Mouse (Mus musculus) kidney, adult 2 months (tissue): ENCODE measurements around the gene Ctnnbip1. TPM values are rescaled to one million over a fixed set of nuclear protein-coding genes. Genes with fewer than 3 reads are reported as not detected.
"Not testable (repeated sequence)": the region's sequence is repeated elsewhere in the genome, so short reads cannot be mapped to it uniquely, and the experiment has no call there.

ENCODE experiments used
- DNase-seq: peaks from one replicate; pipeline ENCODE4 v3.0.0; 2021
- H3K27ac ChIP-seq: fragments of 200-500 bp; 2 replicates; pipeline ENCODE4 v1.5.1; 2012; ENCODE audit warnings: low read depth, low read length, control low read depth, inconsistent platforms; ENCODE audit not compliant: insufficient read depth
- H3K27me3 ChIP-seq: fragments of 200-500 bp; replicated peaks from 2 replicates; pipeline ENCODE4 v1.6.1; 2012; ENCODE audit warnings: mild to moderate bottlenecking, moderate library complexity, low read length, inconsistent platforms; ENCODE audit not compliant: control insufficient read depth, insufficient read depth
- H3K36me3 ChIP-seq: fragments of 200-500 bp; 2 replicates; pipeline ENCODE4 v1.6.1; 2012; ENCODE audit warnings: mild to moderate bottlenecking, moderate library complexity, low read length, inconsistent platforms; ENCODE audit not compliant: control insufficient read depth, insufficient read depth
- H3K4me1 ChIP-seq: fragments of 200-500 bp; 2 replicates; pipeline ENCODE4 v1.6.1; 2011; ENCODE audit warnings: low read length; ENCODE audit not compliant: control insufficient read depth, insufficient read depth
- H3K4me3 ChIP-seq: fragments of 200-500 bp; 2 replicates; pipeline ENCODE4 v1.5.1; 2011; ENCODE audit warnings: mild to moderate bottlenecking, low read depth, low read length, control low read depth; ENCODE audit not compliant: insufficient read depth
- CTCF ChIP-seq: fragments of 200-500 bp; conservative IDR thresholded peaks from 2 replicates; pipeline ENCODE4 v1.5.1; 2011; ENCODE audit warnings: low read depth, mild to moderate bottlenecking, control low read depth, low read length, moderate library complexity, mixed read lengths; ENCODE audit not compliant: insufficient read depth, insufficient read length
- POLR2A ChIP-seq: fragments of 200-500 bp; IDR thresholded peaks from one replicate; pipeline ENCODE4 v1.6.1; 2011; ENCODE audit warnings: low read depth, low read length, control low read depth
- WGBS: fragments of 180-500 bp; shearing (Covaris S2); methylation state at CpG from one replicate; pipeline ENCODE4 v1.1.7; 2018; 5-methylcytosine and 5-hydroxymethylcytosine counted together
- polyA plus RNA-seq: library from polyadenylated mRNA; depleted of rRNA; stranded (reverse); fragments of >200 nt; gene quantifications from 2 replicates; pipeline ENCODE4 v1.2.3, GENCODE M21; 2012; rRNA removed

Gene Ctnnbip1
- polyA plus RNA-seq, 1 experiment, result 24.4 TPM

- no peaks in the 10 kb centered on the region for H3K36me3 ChIP-seq
- no peak overlapping the region for H3K27ac ChIP-seq
- DNase-seq, result no peak
- TF ChIP-seq CTCF, result no peak
- no peak for TF ChIP-seq POLR2A
- H3K4me1 ChIP-seq, result no peaks in the 10 kb centered on the region
- 59% methylated on average over 20 of the region's 20 CpGs for WGBS
- H3K27me3 ChIP-seq, result no peaks in the 10 kb centered on the region
- H3K4me3 ChIP-seq, result no peak overlapping the region
Measured at GRCm38 (mm10) chr4:149607591-149608308, 89.7 kb downstream of the Ctnnbip1 start.

- DNase-seq, result no peak
- Histone ChIP-seq H3K27me3 (no peaks in the 10 kb centered on the region), H3K27ac (no peak overlapping the region), H3K36me3 (no peaks in the 10 kb centered on the region), H3K4me3 (no peak overlapping the region), H3K4me1 (no peaks in the 10 kb centered on the region)
- TF ChIP-seq POLR2A, result no peak
- TF ChIP-seq CTCF, result no peak
- 87% methylated on average over 6 of the region's 6 CpGs for WGBS
Measured at GRCm38 (mm10) chr4:149608309-149608638, 90.2 kb downstream of the Ctnnbip1 start.

- Histone ChIP-seq H3K4me1 (no peaks in the 10 kb centered on the region), H3K27ac (no peak overlapping the region), H3K27me3 (no peaks in the 10 kb centered on the region), H3K36me3 (no peaks in the 10 kb centered on the region), H3K4me3 (no peak overlapping the region)
- TF ChIP-seq POLR2A, result no peak
- DNase-seq, result no peak
- WGBS, result 69% methylated on average over 8 of the region's 8 CpGs
Measured at GRCm38 (mm10) chr4:149609256-149610025, 91.4 kb downstream of the Ctnnbip1 start.

- Histone ChIP-seq H3K27ac (no peak overlapping the region), H3K4me3 (no peak overlapping the region), H3K4me1 (no peaks in the 10 kb centered on the region), H3K36me3 (no peaks in the 10 kb centered on the region; the same call in 1 of the 2 replicates), H3K27me3 (no peaks in the 10 kb centered on the region)
- 49% methylated on average over 10 of the region's 10 CpGs for WGBS
- DNase-seq, result peak; percentile 47
- no peak for TF ChIP-seq POLR2A
- peak; percentile 76 for TF ChIP-seq CTCF
Measured at GRCm38 (mm10) chr4:149611376-149612044, 93.5 kb downstream of the Ctnnbip1 start.

- not testable (repeated sequence) for H3K4me1 ChIP-seq, H3K4me3 ChIP-seq, DNase-seq, H3K36me3 ChIP-seq, H3K27me3 ChIP-seq, H3K27ac ChIP-seq
- WGBS, result 72% methylated on average over 6 of the region's 6 CpGs
Measured at GRCm38 (mm10) chr4:149613497-149613896, 95.5 kb downstream of the Ctnnbip1 start.

- WGBS, result 100% methylated on average over 3 of the region's 3 CpGs
Measured at GRCm38 (mm10) chr4:149614869-149615268, 96.8 kb downstream of the Ctnnbip1 start.

More at GRCm38 (mm10) chr4:149614869-149615268, 96.8 kb downstream of the Ctnnbip1 start:
- H3K4me1 ChIP-seq, result no peaks in the 10 kb centered on the region
- H3K4me3 ChIP-seq, result no peak overlapping the region
- H3K36me3 ChIP-seq, result no peaks in the 10 kb centered on the region; the same call in 1 of the 2 replicates
- no peaks in the 10 kb centered on the region for H3K27me3 ChIP-seq
- H3K27ac ChIP-seq, result no peak overlapping the region
- no peak for DNase-seq
- no peak for TF ChIP-seq POLR2A
- TF ChIP-seq CTCF, result no peak

Other genes starting within 250 kb of the Ctnnbip1 start
- gene Kif1b, start 210.5 kb upstream of the Ctnnbip1 start, polyA plus RNA-seq, result 31.1 and 35.8 TPM in 2 replicates
- 49.5 and 56.5 TPM in 2 replicates for gene Ube4b, start 91.5 kb upstream of the Ctnnbip1 start, polyA plus RNA-seq
- 2.0 and 2.9 TPM in 2 replicates for gene Rbp7, start 63.3 kb upstream of the Ctnnbip1 start, polyA plus RNA-seq
- 0.18 TPM in 1 of 2 replicates, not detected in the other for gene Tmem274, start 40.9 kb upstream of the Ctnnbip1 start, polyA plus RNA-seq
- 17.9 and 21.9 TPM in 2 replicates for gene Nmnat1, start 33.0 kb upstream of the Ctnnbip1 start, polyA plus RNA-seq
- gene Lzic, start 33.0 kb upstream of the Ctnnbip1 start, polyA plus RNA-seq, result 7.7 and 8.6 TPM in 2 replicates
- gene Clstn1, start 68.2 kb downstream of the Ctnnbip1 start, polyA plus RNA-seq, result 44.9 and 46.3 TPM in 2 replicates
- gene Pik3cd, start 184.3 kb downstream of the Ctnnbip1 start, polyA plus RNA-seq, result 3.1 and 7.2 TPM in 2 replicates
- 34.2 and 37.5 TPM in 2 replicates for gene Tmem201, start 219.8 kb downstream of the Ctnnbip1 start, polyA plus RNA-seq